Comparison of ENCODE assay signal across 8 mouse cellular contexts in the genomic region with DNA sequence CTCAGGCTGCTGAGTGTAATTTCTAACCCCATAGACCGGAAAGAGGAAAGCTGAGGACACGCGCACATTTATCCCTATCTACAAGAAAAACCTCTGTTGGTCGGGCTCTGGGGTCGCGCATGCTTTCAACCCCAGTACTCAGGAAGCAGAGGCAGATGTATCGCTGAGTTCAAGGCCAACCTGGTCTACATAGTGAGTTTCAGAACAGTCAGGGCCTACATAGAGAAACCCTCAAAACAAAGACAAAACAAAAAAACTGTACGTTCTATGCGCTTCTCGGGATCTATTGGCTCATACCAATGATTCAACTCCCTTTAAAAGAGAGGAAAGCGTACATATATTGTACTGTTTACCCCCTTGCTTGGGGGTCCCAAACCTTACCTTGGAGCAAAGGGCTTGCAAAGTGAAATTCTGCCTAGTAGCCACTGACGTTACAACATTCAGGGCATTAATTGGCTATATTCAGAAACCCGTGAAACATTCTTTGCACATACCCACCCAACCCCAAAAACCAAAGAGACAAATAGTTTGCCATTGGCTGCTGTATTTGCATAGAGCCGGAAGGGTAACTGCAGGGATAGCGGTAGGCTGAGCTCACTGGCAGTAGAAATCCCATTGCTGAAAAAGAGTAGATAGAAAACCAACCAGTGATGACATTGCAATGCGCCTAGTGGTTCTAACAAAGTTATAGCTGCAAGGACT. TPM values are rescaled to one million over a fixed set of nuclear protein-coding genes. Genes with fewer than 3 reads are reported as not detected.
DNase-seq lines count a peak whose midpoint lies in the region; ATAC-seq and TF ChIP-seq lines count a peak whose summit lies in the region.

No protein-coding gene starts in this region.

- H3K4me2 ChIP-seq in hindbrain, embryonic 12.5 days (replicated peaks): peak overlapping the region; percentile 60
- peak overlapping the region; percentile 52 for H3K4me2 ChIP-seq in midbrain, embryonic 15.5 days

- H3K27ac ChIP-seq in kidney, adult 2 months (ENCODE audit: insufficient read depth, low read depth, low read length): peak overlapping the region; percentile 72
- H3K27ac ChIP-seq in hindbrain, embryonic 12.5 days: peak overlapping the region; percentile 79
- H3K27ac ChIP-seq in midbrain, embryonic 15.5 days: peak overlapping the region; percentile 79

- peaks cover 13% of the 10 kb centered on the region for H3K4me1 ChIP-seq in kidney, adult 2 months (ENCODE audit: control insufficient read depth, insufficient read depth, low read length)
- peaks cover 11% of the 10 kb centered on the region for H3K4me1 ChIP-seq in hindbrain, embryonic 12.5 days
- H3K4me1 ChIP-seq in midbrain, embryonic 15.5 days: peaks cover 20% of the 10 kb centered on the region

- no peaks in the 10 kb centered on the region for H3K36me3 ChIP-seq in kidney, adult 2 months (ENCODE audit: control insufficient read depth, insufficient read depth, low read length)
- peaks cover 16% of the 10 kb centered on the region for H3K36me3 ChIP-seq in hindbrain, embryonic 12.5 days
- H3K36me3 ChIP-seq in midbrain, embryonic 15.5 days (replicated peaks): peaks cover 3% of the 10 kb centered on the region; the same call in 1 of the 2 replicates

- WGBS in kidney, adult 2 months: 44% methylated on average over 16 of the region's 16 CpGs
- 48% methylated on average over 16 of the region's 16 CpGs for WGBS in hindbrain, embryonic 12.5 days
- 46% methylated on average over 16 of the region's 16 CpGs for WGBS in midbrain, embryonic 15.5 days

- peak overlapping the region; percentile 44 for H3K9ac ChIP-seq in hindbrain, embryonic 12.5 days
- H3K9ac ChIP-seq in midbrain, embryonic 15.5 days: peak overlapping the region; percentile 36

- no peaks in the 10 kb centered on the region for H3K27me3 ChIP-seq in kidney, adult 2 months (replicated peaks; ENCODE audit: control insufficient read depth, insufficient read depth, low read length)
- H3K27me3 ChIP-seq in hindbrain, embryonic 12.5 days: no peaks in the 10 kb centered on the region
- no peaks in the 10 kb centered on the region for H3K27me3 ChIP-seq in midbrain, embryonic 15.5 days (replicated peaks)

- H3K9me3 ChIP-seq in hindbrain, embryonic 12.5 days (replicated peaks): no peaks in the 10 kb centered on the region
- H3K9me3 ChIP-seq in midbrain, embryonic 15.5 days: no peaks in the 10 kb centered on the region

- peak; percentile 20 for DNase-seq in kidney, adult 2 months
- no peak for DNase-seq in kidney, postnatal 14 days
- DNase-seq in Muller cell, postnatal 12 days (ENCODE audit: inconsistent ontology term): peak; percentile 16
- DNase-seq in adrenal gland, adult 18-20 months (ENCODE audit: low spot score in 2 of 2): no peak
- DNase-seq in T-cell, adult 2 months (ENCODE audit: low spot score): no peak
- DNase-seq in adrenal gland, adult 2 months: no peak

- H3K4me3 ChIP-seq in kidney, adult 2 months (ENCODE audit: insufficient read depth, low read depth, low read length): peak overlapping the region; percentile 35
- H3K4me3 ChIP-seq in hindbrain, embryonic 12.5 days: peak overlapping the region; percentile 63
- peak overlapping the region; percentile 71 for H3K4me3 ChIP-seq in midbrain, embryonic 15.5 days

- peak; percentile 2; the same call in 1 of the 2 replicates for ATAC-seq in hindbrain, embryonic 12.5 days (ENCODE audit: low FRiP score)
- ATAC-seq in midbrain, embryonic 15.5 days (replicated peaks): peak; percentile 15

- no peak for TF ChIP-seq POLR2A in kidney, adult 2 months (IDR thresholded peaks at IDR 0.05; ENCODE audit: low read depth, low read length)

- no peak for TF ChIP-seq CTCF in kidney, adult 2 months (conservative IDR thresholded peaks at IDR 0.05; ENCODE audit: insufficient read depth, insufficient read length, low read depth, low read length)

RNA-seq across cellular contexts. Expression of gene Rab4b, which starts 0.7 kb away (rescaled TPM):
- 55.9 and 57.4 TPM in 2 replicates for polyA plus RNA-seq in kidney, adult 2 months (2012; rRNA removed)
- 86.6 and 101 TPM in 2 replicates for polyA plus RNA-seq in hindbrain, embryonic 12.5 days (2016; fragmentation: Nextera tagmentation; extraction: Ambion mirVana)
- 101 and 107 TPM in 2 replicates for polyA plus RNA-seq in midbrain, embryonic 15.5 days (2015; fragmentation: Nextera tagmentation; extraction: Ambion mirVana)
- total RNA-seq in adrenal gland, adult 18-20 months (2021): 10 to 100 TPM; 42.9 to 65.1 TPM
- total RNA-seq in adrenal gland, adult 2 months (2021): 10 to 100 TPM; 53.2 to 60.9 TPM
- 86.9 and 97.4 TPM in 2 replicates for polyA plus RNA-seq in adrenal gland, adult 2 months (2012; rRNA removed)

RNA-seq across cellular contexts. Expression of gene Gm21983, which starts 1.5 kb away (rescaled TPM):
- polyA plus RNA-seq in kidney, adult 2 months (2012; rRNA removed): not detected in 2 replicates
- polyA plus RNA-seq in hindbrain, embryonic 12.5 days (2016; fragmentation: Nextera tagmentation; extraction: Ambion mirVana): 0.85 and 1.9 TPM in 2 replicates
- 0.40 and 0.62 TPM in 2 replicates for polyA plus RNA-seq in midbrain, embryonic 15.5 days (2015; fragmentation: Nextera tagmentation; extraction: Ambion mirVana)
- total RNA-seq in adrenal gland, adult 18-20 months (2021): not detected
- total RNA-seq in adrenal gland, adult 2 months (2021): not detected
- polyA plus RNA-seq in adrenal gland, adult 2 months (2012; rRNA removed): 0.10 TPM in 1 of 2 replicates, not detected in the other

RNA-seq across cellular contexts. Expression of gene Mia, which starts 1.6 kb away (rescaled TPM):
- 6.4 and 7.7 TPM in 2 replicates for polyA plus RNA-seq in kidney, adult 2 months (2012; rRNA removed)
- 20.0 and 25.6 TPM in 2 replicates for polyA plus RNA-seq in hindbrain, embryonic 12.5 days (2016; fragmentation: Nextera tagmentation; extraction: Ambion mirVana)
- 14.0 and 16.2 TPM in 2 replicates for polyA plus RNA-seq in midbrain, embryonic 15.5 days (2015; fragmentation: Nextera tagmentation; extraction: Ambion mirVana)
- under 1 TPM in 1 of 2 experiments, not detected in 1; 0.60 TPM for total RNA-seq in adrenal gland, adult 18-20 months (2021)
- total RNA-seq in adrenal gland, adult 2 months (2021): not detected
- polyA plus RNA-seq in adrenal gland, adult 2 months (2012; rRNA removed): 0.44 TPM in 1 of 2 replicates, not detected in the other

RNA-seq across cellular contexts. Expression of gene Egln2, which starts 12.8 kb away (rescaled TPM):
- polyA plus RNA-seq in kidney, adult 2 months (2012; rRNA removed): 84.9 and 93.7 TPM in 2 replicates
- 95.0 and 102 TPM in 2 replicates for polyA plus RNA-seq in hindbrain, embryonic 12.5 days (2016; fragmentation: Nextera tagmentation; extraction: Ambion mirVana)
- 113 and 126 TPM in 2 replicates for polyA plus RNA-seq in midbrain, embryonic 15.5 days (2015; fragmentation: Nextera tagmentation; extraction: Ambion mirVana)
- 100 to 1,000 TPM in 1 of 2 experiments, 10 to 100 TPM in 1; 76.0 to 106 TPM for total RNA-seq in adrenal gland, adult 18-20 months (2021)
- 100 to 1,000 TPM in 1 of 2 experiments, 10 to 100 TPM in 1; 85.6 to 101 TPM for total RNA-seq in adrenal gland, adult 2 months (2021)
- 142 and 144 TPM in 2 replicates for polyA plus RNA-seq in adrenal gland, adult 2 months (2012; rRNA removed)

RNA-seq across cellular contexts. Expression of gene BC024978, which starts 16.2 kb away (rescaled TPM):
- 8.2 and 9.6 TPM in 2 replicates for polyA plus RNA-seq in kidney, adult 2 months (2012; rRNA removed)
- polyA plus RNA-seq in hindbrain, embryonic 12.5 days (2016; fragmentation: Nextera tagmentation; extraction: Ambion mirVana): 3.2 and 3.9 TPM in 2 replicates
- 3.7 and 3.9 TPM in 2 replicates for polyA plus RNA-seq in midbrain, embryonic 15.5 days (2015; fragmentation: Nextera tagmentation; extraction: Ambion mirVana)
- 10 to 100 TPM; 23.7 to 24.0 TPM for total RNA-seq in adrenal gland, adult 18-20 months (2021)
- 10 to 100 TPM; 21.6 to 24.9 TPM for total RNA-seq in adrenal gland, adult 2 months (2021)
- 24.9 and 25.2 TPM in 2 replicates for polyA plus RNA-seq in adrenal gland, adult 2 months (2012; rRNA removed)

Comparison
In these comparisons a context has a peak if more than half of its experiments do, and no peak if none do; other contexts are left out.
1. DNase-seq: peak in kidney, adult 2 months (single experiment) and Muller cell, postnatal 12 days (single experiment); none in kidney, postnatal 14 days (single experiment), adrenal gland, adult 18-20 months (0 of 2), T-cell, adult 2 months (single experiment) and adrenal gland, adult 2 months (single experiment).
2. Peak in every context shown above with its lines, with median percentiles within 50 percentile points of each other: H3K27ac ChIP-seq and H3K4me3 ChIP-seq.